Mouse (Mus musculus) liver, embryonic 14.5 days (tissue): ENCODE results near the gene Mei1. TPM values are rescaled to one million over a fixed set of nuclear protein-coding genes. Genes with fewer than 3 reads are reported as not detected.

Experiments used
- ATAC-seq: fragments of 200-750 bp; cut with Nextera tagmentation; 2 replicates; pipeline ENCODE4 v1.8.0; 2017; ENCODE audit warnings: moderate number of reproducible peaks, mild to moderate bottlenecking, moderate library complexity; ENCODE audit not compliant: insufficient read depth
- DNase-seq, 3 experiments: peaks; one replicate each; pipeline ENCODE4 v3.0.0-alpha.2; 2012 to 2013; ENCODE audit warnings: low read depth in 3 of 3, low spot score in 3 of 3
- H3K27ac ChIP-seq: fragments of 300-500 bp; sonication (generic); 2 replicates; pipeline ENCODE4 v1.5.1; 2014; ENCODE audit warnings: moderate library complexity, mild to moderate bottlenecking, control low read depth, inconsistent platforms
- H3K27me3 ChIP-seq: fragments of 300-500 bp; sonication (generic); 2 replicates; pipeline ENCODE4 v1.6.1; 2014; ENCODE audit warnings: mild to moderate bottlenecking, low read length, moderate library complexity; ENCODE audit not compliant: control insufficient read depth, insufficient read depth
- H3K36me3 ChIP-seq: fragments of 300-500 bp; sonication (generic); replicated peaks from 2 replicates; pipeline ENCODE4 v1.6.1; 2014; ENCODE audit warnings: low read depth; ENCODE audit not compliant: control insufficient read depth, insufficient read depth
- H3K4me1 ChIP-seq, 2 experiments: fragments of 200-500 bp in 1 of 2; fragments of 300-500 bp in 1 of 2; sonication (generic) in 1 of 2; replicated peaks; 2 replicates each; pipeline ENCODE4 v1.6.1; 2012 to 2014; ENCODE audit warnings: antibody characterized with exemption in 1 of 2, inconsistent platforms in 1 of 2, low read length in 1 of 2; ENCODE audit not compliant: control insufficient read depth in 2 of 2, insufficient read depth in 2 of 2
- H3K4me2 ChIP-seq: fragments of 300-500 bp; sonication (generic); 2 replicates; pipeline ENCODE4 v1.6.1; 2014; ENCODE audit warnings: low read depth, mild to moderate bottlenecking, control low read depth, moderate library complexity
- H3K4me3 ChIP-seq, 2 experiments: fragments of 200-500 bp in 1 of 2; fragments of 300-500 bp in 1 of 2; sonication (generic) in 1 of 2; 2 replicates each; pipeline ENCODE4 v1.5.1; 2012 to 2014; ENCODE audit warnings: low read depth in 2 of 2, low read length in 2 of 2, mild to moderate bottlenecking in 2 of 2, control low read depth in 1 of 2, inconsistent platforms in 1 of 2, moderate library complexity in 1 of 2; ENCODE audit not compliant: insufficient read depth in 1 of 2
- H3K9ac ChIP-seq: fragments of 300-500 bp; sonication (generic); replicated peaks from 2 replicates; pipeline ENCODE4 v1.6.1; 2014; ENCODE audit warnings: mild to moderate bottlenecking, control low read depth, moderate library complexity
- H3K9me3 ChIP-seq: fragments of 300-500 bp; sonication (generic); 2 replicates; pipeline ENCODE4 v1.6.1; 2016; ENCODE audit warnings: low read length, mixed read lengths; ENCODE audit not compliant: control insufficient read depth
- CTCF ChIP-seq: IDR thresholded peaks from 2 replicates; pipeline ENCODE4 v1.5.1; 2016; ENCODE audit warnings: antibody characterized with exemption, low read depth, control low read depth
- EP300 ChIP-seq: IDR thresholded peaks from 2 replicates; pipeline ENCODE4 v1.6.1; 2016; ENCODE audit warnings: antibody characterized with exemption, low read depth
- WGBS: fragments of 180-500 bp; shearing (Covaris S2); extraction: QIAGEN DNeasy Blood & Tissue Kit; methylation state at CpG from one replicate; pipeline ENCODE4 v1.1.7; 2014; ENCODE audit not compliant: insufficient replicate concordance; 5-methylcytosine and 5-hydroxymethylcytosine counted together
- polyA plus RNA-seq, 2 experiments: library from polyadenylated mRNA; depleted of rRNA in 1 of 2; stranded (reverse) in 1 of 2; unstranded in 1 of 2; fragments of >200 nt; fragmentation: Nextera tagmentation in 1 of 2; extraction: Ambion mirVana in 1 of 2; gene quantifications; 2 replicates each; pipeline versions ENCODE4 v1.2.1 to v1.2.3; 2012 to 2014

The Mei1 gene
- polyA plus RNA-seq, 2 experiments = not detected

DNA sequence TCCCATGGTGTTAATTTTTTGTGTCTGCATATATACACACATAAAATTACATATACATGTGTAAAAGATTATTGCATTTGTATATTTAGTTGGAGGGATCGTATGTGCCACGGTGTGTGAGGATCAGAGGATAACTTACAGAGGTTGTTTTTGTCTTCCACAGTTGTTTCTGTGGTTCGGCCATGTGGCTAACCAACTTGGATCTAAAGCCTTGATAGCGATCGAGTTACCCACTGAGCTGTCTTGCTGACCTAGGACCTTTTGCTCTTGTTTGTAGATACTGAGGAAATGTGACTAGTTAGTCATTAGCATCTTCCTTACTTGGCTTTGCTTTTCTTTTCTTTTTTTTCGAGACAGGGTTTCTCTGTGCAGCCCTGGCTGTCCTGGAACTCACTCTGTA lies 86.5 kb downstream of the Mei1 start:
- Histone ChIP-seq H3K4me1 (peaks cover 8 to 25% of the 10 kb centered on the region in 2 experiments), H3K27me3 (no peaks in the 10 kb centered on the region), H3K27ac (no peak overlapping the region), H3K9me3 (no peaks in the 10 kb centered on the region), H3K4me3 (no peak overlapping the region), H3K36me3 (no peaks in the 10 kb centered on the region; the same call in 1 of the 2 replicates), H3K4me2 (no peak overlapping the region), H3K9ac (no peak overlapping the region)
- no peak for ATAC-seq
- WGBS = 32% methylated on average over 6 of the region's 6 CpGs
- DNase-seq = no peak
- TF ChIP-seq EP300 (no peak), CTCF (no peak)

- Histone ChIP-seq H3K9ac (no peak overlapping the region), H3K9me3 (no peaks in the 10 kb centered on the region), H3K4me3 (no peak overlapping the region), H3K4me1 (peaks cover 8 to 27% of the 10 kb centered on the region in 2 experiments), H3K36me3 (no peaks in the 10 kb centered on the region; the same call in 1 of the 2 replicates), H3K27ac (no peak overlapping the region), H3K27me3 (no peaks in the 10 kb centered on the region), H3K4me2 (no peak overlapping the region)
- ATAC-seq (no peak), DNase-seq (no peak)
- WGBS = 30% methylated on average over 10 of the region's 10 CpGs
- no peak for TF ChIP-seq CTCF
- TF ChIP-seq EP300 = no peak
Measured at GRCm38 (mm10) chr15:82156902-82157301, 87.1 kb downstream of the Mei1 start.

DNA sequence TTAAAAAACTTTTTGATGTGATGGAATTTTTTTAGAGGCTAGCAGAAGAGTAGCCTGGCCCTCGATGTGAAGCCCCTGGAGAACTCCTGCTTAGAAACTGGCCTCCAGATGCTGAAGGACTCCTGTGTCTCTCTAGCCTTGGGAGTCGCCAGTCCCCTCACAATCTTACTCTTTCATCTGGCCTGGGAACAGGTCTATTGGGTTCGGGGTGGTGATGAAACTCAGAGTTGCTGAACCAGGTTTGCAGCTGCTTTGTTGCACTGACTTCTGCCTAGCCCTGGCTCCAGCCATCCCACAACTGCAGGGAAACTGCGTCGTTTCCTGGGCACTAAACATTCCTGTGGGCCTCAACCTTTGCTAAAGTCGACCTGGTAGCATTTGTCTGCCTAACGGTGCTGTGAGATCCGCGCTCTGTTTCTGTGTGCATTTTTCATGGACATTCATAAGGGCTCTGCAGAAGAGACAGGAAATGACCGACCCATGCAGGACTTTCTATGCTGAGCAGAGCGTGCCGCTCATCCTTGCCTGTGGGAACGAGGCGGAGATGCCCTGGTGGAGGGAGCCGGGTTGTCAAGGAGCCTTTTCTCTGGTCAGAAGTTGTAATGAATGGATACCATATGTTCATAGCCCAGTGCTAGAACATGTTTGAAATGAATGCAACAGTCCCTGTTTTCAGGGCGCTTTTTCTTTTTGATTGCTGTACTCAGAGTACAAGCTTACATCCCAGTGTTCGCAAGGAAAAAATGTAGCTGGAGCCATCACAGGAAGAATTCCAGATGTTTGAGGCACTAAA lies 88.6 kb downstream of the Mei1 start:
- no peak overlapping the region for H3K4me3 ChIP-seq
- 66% methylated on average over 17 of the region's 17 CpGs for WGBS
- no peaks in the 10 kb centered on the region for H3K27me3 ChIP-seq
- H3K9me3 ChIP-seq = no peaks in the 10 kb centered on the region
- H3K36me3 ChIP-seq = no peaks in the 10 kb centered on the region; the same call in 1 of the 2 replicates
- no peak for DNase-seq
- no peak overlapping the region for H3K9ac ChIP-seq
- TF ChIP-seq EP300 = no peak
- no peak for TF ChIP-seq CTCF
- H3K4me1 ChIP-seq = peaks cover 13 to 27% of the 10 kb centered on the region in 2 experiments
- H3K27ac ChIP-seq = no peak overlapping the region
- no peak overlapping the region for H3K4me2 ChIP-seq
- no peak for ATAC-seq

DNA sequence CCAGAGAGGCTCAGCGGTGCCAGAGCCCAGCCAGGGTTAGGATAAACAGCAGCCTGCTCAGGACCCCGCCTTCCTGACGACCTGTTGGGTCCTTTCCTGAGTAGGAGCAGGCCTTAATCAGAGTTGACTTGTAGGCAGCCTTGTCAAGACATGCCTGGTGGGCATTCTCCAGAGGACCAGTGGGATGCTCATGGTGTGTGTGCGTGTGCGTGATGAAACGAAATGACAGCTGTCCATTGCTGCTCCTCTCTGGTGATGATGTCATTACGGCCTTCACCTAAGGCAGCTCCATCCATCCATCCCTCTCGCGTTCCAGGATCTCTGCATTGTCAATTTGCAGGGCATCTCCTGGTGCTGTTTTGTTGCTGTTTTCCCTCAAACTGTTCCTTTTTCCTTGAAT lies 89.7 kb downstream of the Mei1 start:
- ATAC-seq = no peak
- Histone ChIP-seq H3K9ac (no peak overlapping the region), H3K27me3 (no peaks in the 10 kb centered on the region), H3K4me3 (no peak overlapping the region), H3K9me3 (no peaks in the 10 kb centered on the region), H3K4me1 (peaks cover 24 to 34% of the 10 kb centered on the region in 2 experiments), H3K27ac (no peak overlapping the region), H3K4me2 (no peak overlapping the region), H3K36me3 (no peaks in the 10 kb centered on the region)
- no peak for TF ChIP-seq CTCF
- TF ChIP-seq EP300 = no peak
- no peak for DNase-seq
- WGBS = 83% methylated on average over 9 of the region's 9 CpGs

GRCm38 (mm10) chr15:82160731-82161640 lies 91.2 kb downstream of the Mei1 start:
- no peak for DNase-seq
- Histone ChIP-seq H3K36me3 (no peaks in the 10 kb centered on the region), H3K4me3 (no peak overlapping the region), H3K9me3 (no peaks in the 10 kb centered on the region), H3K4me1 (peaks cover 32 to 47% of the 10 kb centered on the region in 2 experiments), H3K27ac (no peak overlapping the region), H3K9ac (no peak overlapping the region), H3K4me2 (no peak overlapping the region), H3K27me3 (no peaks in the 10 kb centered on the region)
- 55% methylated on average over 11 of the region's 11 CpGs for WGBS
- ATAC-seq = no peak
- no peak for TF ChIP-seq CTCF
